In genomic region chr17:25115664-25116432, GRCm38 (mm10) we compare ENCODE assay signal across 8 mouse cellular contexts. TPM values are rescaled to one million over a fixed set of nuclear protein-coding genes. Genes with fewer than 3 reads are reported as not detected.
A peak's percentile ranks its signal among the peaks of the same experiment; 100 is the strongest.
DNase-seq lines count a peak whose midpoint lies in the region; ATAC-seq lines count a peak whose summit lies in the region.

Telo2 (minus strand) TSS chr17:25115967.

- no peaks in the 10 kb centered on the region; the same call in 1 of the 2 replicates for H3K27me3 ChIP-seq in heart, embryonic 13.5 days (replicated peaks)
- peaks cover 14% of the 10 kb centered on the region for H3K27me3 ChIP-seq in liver, embryonic 12.5 days (replicated peaks)
- H3K27me3 ChIP-seq in stomach, embryonic 15.5 days (replicated peaks), result 0 out of 2 replicates have a peak, but pooled peaks cover 2% of the 10 kb centered on the region

- H3K4me1 ChIP-seq in heart, embryonic 13.5 days, result peaks cover 29% of the 10 kb centered on the region
- peaks cover 41% of the 10 kb centered on the region for H3K4me1 ChIP-seq in liver, embryonic 12.5 days
- peaks cover 11% of the 10 kb centered on the region; the same call in 1 of the 2 replicates for H3K4me1 ChIP-seq in stomach, embryonic 15.5 days

- H3K9me3 ChIP-seq in heart, embryonic 13.5 days, result no peaks in the 10 kb centered on the region
- no peaks in the 10 kb centered on the region for H3K9me3 ChIP-seq in liver, embryonic 12.5 days (replicated peaks)
- H3K9me3 ChIP-seq in stomach, embryonic 15.5 days, result no peaks in the 10 kb centered on the region

- peak within 1 kb of the TSS; percentile 83 for H3K9ac ChIP-seq in heart, embryonic 13.5 days
- H3K9ac ChIP-seq in liver, embryonic 12.5 days, result peak within 1 kb of the TSS; percentile 76
- peak within 1 kb of the TSS; percentile 42 for H3K9ac ChIP-seq in stomach, embryonic 15.5 days

- 6% methylated on average over 40 of the region's 40 CpGs for WGBS in heart, embryonic 13.5 days
- WGBS in liver, embryonic 12.5 days (ENCODE audit: insufficient replicate concordance), result 6% methylated on average over 40 of the region's 40 CpGs
- WGBS in stomach, embryonic 15.5 days, result 6% methylated on average over 40 of the region's 40 CpGs

- peak within 1 kb of the TSS; percentile 62 for H3K4me3 ChIP-seq in heart, embryonic 13.5 days
- H3K4me3 ChIP-seq in liver, embryonic 12.5 days, result peak within 1 kb of the TSS; percentile 69
- peak within 1 kb of the TSS; percentile 64 for H3K4me3 ChIP-seq in stomach, embryonic 15.5 days (replicated peaks)

- H3K4me2 ChIP-seq in heart, embryonic 13.5 days, result peak within 1 kb of the TSS; percentile 88
- H3K4me2 ChIP-seq in liver, embryonic 12.5 days, result peak within 1 kb of the TSS; percentile 93
- peak within 1 kb of the TSS; percentile 97 for H3K4me2 ChIP-seq in stomach, embryonic 15.5 days

- peaks cover 30% of the 10 kb centered on the region for H3K36me3 ChIP-seq in heart, embryonic 13.5 days
- H3K36me3 ChIP-seq in liver, embryonic 12.5 days, result peaks cover 29% of the 10 kb centered on the region
- 0 out of 2 replicates have a peak, but pooled peaks cover 4% of the 10 kb centered on the region for H3K36me3 ChIP-seq in stomach, embryonic 15.5 days

- peak; percentile 92 for DNase-seq in CD4-positive helper T cell, adult 2 months (ENCODE audit: low read depth, low spot score)
- DNase-seq in brain, embryonic 18.5 days (ENCODE audit: low read depth, low spot score), result peak; percentile 81
- peak; percentile 96 for DNase-seq in kidney, postnatal 10 days
- peak; percentile 93 for DNase-seq in natural killer cell, adult 2 months (ENCODE audit: low spot score in 2 of 2)

- ATAC-seq in erythroid progenitor cell, adult 5-6 weeks (replicated peaks; ENCODE audit: low FRiP score, poor library complexity, severe bottlenecking), result peak; percentile 93
- ATAC-seq in heart, embryonic 13.5 days (ENCODE audit: extremely low read depth, insufficient number of reproducible peaks, low FRiP score, low TSS enrichment), result peak; percentile 91
- peak; percentile 88 for ATAC-seq in liver, embryonic 12.5 days
- peak; percentile 88 for ATAC-seq in stomach, embryonic 15.5 days (ENCODE audit: insufficient read depth, low FRiP score, low read depth)

- H3K27ac ChIP-seq in heart, embryonic 13.5 days (replicated peaks), result peak within 1 kb of the TSS; percentile 90
- peak within 1 kb of the TSS; percentile 85 for H3K27ac ChIP-seq in liver, embryonic 12.5 days
- H3K27ac ChIP-seq in stomach, embryonic 15.5 days, result peak within 1 kb of the TSS; percentile 95

RNA-seq across cellular contexts. Expression of gene Telo2, which starts in this region (rescaled TPM):
- total RNA-seq in erythroid progenitor cell, adult 5-6 weeks (2015; ENCODE audit: low replicate concordance), result 3.2 and 5.0 TPM in 2 replicates
- 10.5 and 42.6 TPM in 2 replicates for total RNA-seq in erythroid progenitor cell, adult 5-6 weeks (2017; ENCODE audit: low replicate concordance)
- 25.1 and 29.0 TPM in 2 replicates for polyA plus RNA-seq in heart, embryonic 13.5 days (2015; fragmentation: Nextera tagmentation; extraction: Ambion mirVana)
- polyA plus RNA-seq in liver, embryonic 12.5 days (2016; fragmentation: Nextera tagmentation; extraction: Ambion mirVana), result 25.6 and 28.6 TPM in 2 replicates
- polyA plus RNA-seq in stomach, embryonic 15.5 days (2015; fragmentation: Nextera tagmentation; extraction: Ambion mirVana), result 38.6 and 40.2 TPM in 2 replicates

Comparison
In these comparisons a context has a peak if more than half of its experiments do, and no peak if none do; other contexts are left out.
1. Peak in every context shown above with its lines: DNase-seq, ATAC-seq, H3K4me3 ChIP-seq and H3K27ac ChIP-seq.